Mouse (Mus musculus) MEL (cell line): ENCODE results near the gene Epb41l1. TPM values are rescaled to one million over a fixed set of nuclear protein-coding genes. Genes with fewer than 3 reads are reported as not detected.

ENCODE experiments used
- DNase-seq: peaks from one replicate; pipeline ENCODE4 v3.0.0; 2011; ENCODE audit warnings: low read depth, low spot score
- H3K27ac ChIP-seq: 2 replicates; pipeline ENCODE4 v1.5.1; 2012; ENCODE audit warnings: low read depth, mild to moderate bottlenecking, control low read depth, low read length, moderate library complexity; ENCODE audit not compliant: control insufficient read depth
- H3K27me3 ChIP-seq, 2 experiments: fragments of 150-350 bp in 1 of 2; sonication (generic) in 1 of 2; 2 replicates each; pipeline ENCODE4 v1.6.1; 2012; ENCODE audit warnings: low read length in 2 of 2, mild to moderate bottlenecking in 2 of 2, improper control_type of control experiment in 1 of 2, moderate library complexity in 1 of 2; ENCODE audit not compliant: insufficient read depth in 2 of 2, control insufficient read depth in 1 of 2
- H3K36me3 ChIP-seq, 2 experiments: 2 replicates each; pipeline ENCODE4 v1.6.1; 2012 to 2014; ENCODE audit warnings: low read length in 2 of 2, improper control_type of control experiment in 1 of 2, inconsistent platforms in 1 of 2, mild to moderate bottlenecking in 1 of 2; ENCODE audit not compliant: insufficient read depth in 2 of 2, control insufficient read depth in 1 of 2
- H3K4me1 ChIP-seq, 2 experiments: fragments of 150-350 bp in 1 of 2; sonication (generic) in 1 of 2; 2 replicates each; pipeline ENCODE4 v1.6.1; 2012; ENCODE audit warnings: low read length in 2 of 2, improper control_type of control experiment in 1 of 2, mild to moderate bottlenecking in 1 of 2; ENCODE audit not compliant: insufficient read depth in 2 of 2, control insufficient read depth in 1 of 2
- H3K4me3 ChIP-seq, 2 experiments: fragments of 150-350 bp in 1 of 2; sonication (generic) in 1 of 2; 2 replicates each; pipeline ENCODE4 v1.5.1; 2012; ENCODE audit warnings: low read depth in 2 of 2, low read length in 2 of 2, mild to moderate bottlenecking in 2 of 2, moderate library complexity in 2 of 2, control low read depth in 1 of 2, improper control_type of control experiment in 1 of 2; ENCODE audit not compliant: control insufficient read depth in 1 of 2, insufficient read depth in 1 of 2
- H3K79me2 ChIP-seq: 2 replicates; pipeline ENCODE4 v1.6.1; 2012; ENCODE audit warnings: mild to moderate bottlenecking, low read length, moderate library complexity; ENCODE audit not compliant: control insufficient read depth, poor library complexity, insufficient read depth
- H3K9ac ChIP-seq: 2 replicates; pipeline ENCODE4 v1.6.1; 2012; ENCODE audit warnings: low read depth, mild to moderate bottlenecking, control low read depth, low read length, moderate library complexity; ENCODE audit not compliant: control insufficient read depth, poor library complexity, severe bottlenecking
- H3K9me3 ChIP-seq: fragments of 150-350 bp; sonication (generic); replicated peaks from 2 replicates; pipeline ENCODE4 v1.6.1; 2012; ENCODE audit warnings: mild to moderate bottlenecking, low read length, improper control_type of control experiment, moderate library complexity; ENCODE audit not compliant: insufficient read depth
- CHD1 ChIP-seq: IDR thresholded peaks from 2 replicates; pipeline ENCODE4 v1.6.1; 2012; ENCODE audit warnings: low read depth, mild to moderate bottlenecking, inconsistent platforms, low read length, improper control_type of control experiment
- CHD2 ChIP-seq: IDR thresholded peaks from 2 replicates; pipeline ENCODE4 v1.6.1; 2011; ENCODE audit warnings: low read length, improper control_type of control experiment
- CTCF ChIP-seq, 3 experiments: IDR thresholded peaks in 2 of 3; conservative IDR thresholded peaks in 1 of 3; 2 replicates each; pipeline ENCODE4 v1.5.1; 2011 to 2012; ENCODE audit warnings: low read length in 3 of 3, low read depth in 2 of 3, mild to moderate bottlenecking in 2 of 3, improper control_type of control experiment in 1 of 3, inconsistent platforms in 1 of 3, mixed read lengths in 1 of 3, moderate library complexity in 1 of 3; ENCODE audit not compliant: control insufficient read depth in 1 of 3, insufficient read depth in 1 of 3, poor library complexity in 1 of 3, severe bottlenecking in 1 of 3
- E2F4 ChIP-seq: IDR thresholded peaks from 2 replicates; pipeline ENCODE4 v1.6.1; 2011; ENCODE audit warnings: low read depth, low read length, improper control_type of control experiment, borderline replicate concordance
- ELF1 ChIP-seq: IDR thresholded peaks from 2 replicates; pipeline ENCODE4 v1.6.1; 2014; ENCODE audit warnings: low read depth, mild to moderate bottlenecking, inconsistent platforms, low read length, improper control_type of control experiment, moderate library complexity
- EP300 ChIP-seq, 2 experiments: IDR thresholded peaks; 2 replicates each; pipeline ENCODE4 v1.6.1; 2011; ENCODE audit warnings: improper control_type of control experiment in 2 of 2, low read length in 2 of 2, low read depth in 1 of 2, mild to moderate bottlenecking in 1 of 2
- ETS1 ChIP-seq: IDR thresholded peaks from 2 replicates; pipeline ENCODE4 v1.6.1; 2012; ENCODE audit warnings: low read depth, mild to moderate bottlenecking, inconsistent platforms, low read length, improper control_type of control experiment, moderate library complexity
- GABPA ChIP-seq: IDR thresholded peaks from 2 replicates; pipeline ENCODE4 v1.6.1; 2012; ENCODE audit warnings: low read depth, mild to moderate bottlenecking, inconsistent platforms, low read length, improper control_type of control experiment, moderate library complexity
- HCFC1 ChIP-seq: IDR thresholded peaks from 2 replicates; pipeline ENCODE4 v1.6.1; 2012; ENCODE audit warnings: low read depth, mild to moderate bottlenecking, inconsistent platforms, low read length, improper control_type of control experiment, moderate library complexity
- MAX ChIP-seq: IDR thresholded peaks from 2 replicates; pipeline ENCODE4 v1.6.1; 2011; ENCODE audit warnings: low read length, improper control_type of control experiment
- MAZ ChIP-seq: IDR thresholded peaks from 2 replicates; pipeline ENCODE4 v1.6.1; 2012; ENCODE audit warnings: low read depth, mild to moderate bottlenecking, inconsistent platforms, low read length, improper control_type of control experiment
- MXI1 ChIP-seq: IDR thresholded peaks from 2 replicates; pipeline ENCODE4 v1.6.1; 2011; ENCODE audit warnings: mild to moderate bottlenecking, low read depth, low read length, improper control_type of control experiment
- MYB ChIP-seq: IDR thresholded peaks from 2 replicates; pipeline ENCODE4 v1.6.1; 2011; ENCODE audit warnings: mild to moderate bottlenecking, low read depth, low read length, improper control_type of control experiment
- POLR2AphosphoS5 ChIP-seq: IDR thresholded peaks from 2 replicates; pipeline ENCODE4 v1.6.1; 2012; ENCODE audit warnings: low read depth, borderline replicate concordance, mild to moderate bottlenecking, inconsistent platforms, low read length, moderate library complexity, mixed read lengths
- RCOR1 ChIP-seq: IDR thresholded peaks from 2 replicates; pipeline ENCODE4 v1.6.1; 2012; ENCODE audit warnings: low read depth, mild to moderate bottlenecking, inconsistent platforms, low read length, improper control_type of control experiment
- SIN3A ChIP-seq: IDR thresholded peaks from 2 replicates; pipeline ENCODE4 v1.6.1; 2012; ENCODE audit warnings: low read length, improper control_type of control experiment, inconsistent platforms
- SMC3 ChIP-seq: IDR thresholded peaks from 2 replicates; pipeline ENCODE4 v1.6.1; 2011; ENCODE audit warnings: low read depth, low read length, improper control_type of control experiment
- TAL1 ChIP-seq: IDR thresholded peaks from 2 replicates; pipeline ENCODE4 v1.6.1; 2012; ENCODE audit warnings: mild to moderate bottlenecking, inconsistent platforms, low read length, moderate library complexity, mixed read lengths
- TBP ChIP-seq: IDR thresholded peaks from 2 replicates; pipeline ENCODE4 v1.8.0; 2011; ENCODE audit warnings: low read depth, low read length, improper control_type of control experiment
- USF2 ChIP-seq, 2 experiments: IDR thresholded peaks; 2 replicates each; pipeline ENCODE4 v1.6.1; 2011 to 2012; ENCODE audit warnings: improper control_type of control experiment in 2 of 2, low read length in 2 of 2, borderline replicate concordance in 1 of 2, inconsistent platforms in 1 of 2, low read depth in 1 of 2, mild to moderate bottlenecking in 1 of 2; ENCODE audit not compliant: insufficient read depth in 1 of 2
- ZKSCAN1 ChIP-seq: IDR thresholded peaks from 2 replicates; pipeline ENCODE4 v1.6.1; 2012; ENCODE audit warnings: low read depth, mild to moderate bottlenecking, inconsistent platforms, low read length, improper control_type of control experiment, moderate library complexity
- ZMIZ1 ChIP-seq: IDR thresholded peaks from 2 replicates; pipeline ENCODE4 v1.6.1; 2012; ENCODE audit warnings: low read depth, mild to moderate bottlenecking, inconsistent platforms, low read length, improper control_type of control experiment, moderate library complexity
- ZNF384 ChIP-seq: IDR thresholded peaks from 2 replicates; pipeline ENCODE4 v1.6.1; 2012; ENCODE audit warnings: low read depth, mild to moderate bottlenecking, inconsistent platforms, low read length, improper control_type of control experiment
- polyA plus RNA-seq, 2 experiments: library from polyadenylated mRNA; stranded (reverse) in 1 of 2; unstranded in 1 of 2; fragments of >175 nt in 1 of 2; fragments of >200 nt in 1 of 2; gene quantifications; 2 replicates each; pipeline versions ENCODE4 v1.2.1 to v1.2.4; 2012; ENCODE audit warnings: low replicate concordance in 2 of 2, low read depth in 1 of 2; ENCODE audit not compliant: insufficient read length in 2 of 2, insufficient read depth in 1 of 2, missing spikeins in 1 of 2
- total RNA-seq: library from RNA; depleted of rRNA; stranded (reverse); fragments of 300-350 nt; gene quantifications from 2 replicates; pipeline ENCODE4 v1.2.3, GENCODE M21; 2012; rRNA removed

Gene Epb41l1
- total RNA-seq (1.5 and 2.9 TPM in 2 replicates), polyA plus RNA-seq (1 to 10 TPM in 1 of 2 experiments, not detected in 1; 7.3 TPM)

DNA sequence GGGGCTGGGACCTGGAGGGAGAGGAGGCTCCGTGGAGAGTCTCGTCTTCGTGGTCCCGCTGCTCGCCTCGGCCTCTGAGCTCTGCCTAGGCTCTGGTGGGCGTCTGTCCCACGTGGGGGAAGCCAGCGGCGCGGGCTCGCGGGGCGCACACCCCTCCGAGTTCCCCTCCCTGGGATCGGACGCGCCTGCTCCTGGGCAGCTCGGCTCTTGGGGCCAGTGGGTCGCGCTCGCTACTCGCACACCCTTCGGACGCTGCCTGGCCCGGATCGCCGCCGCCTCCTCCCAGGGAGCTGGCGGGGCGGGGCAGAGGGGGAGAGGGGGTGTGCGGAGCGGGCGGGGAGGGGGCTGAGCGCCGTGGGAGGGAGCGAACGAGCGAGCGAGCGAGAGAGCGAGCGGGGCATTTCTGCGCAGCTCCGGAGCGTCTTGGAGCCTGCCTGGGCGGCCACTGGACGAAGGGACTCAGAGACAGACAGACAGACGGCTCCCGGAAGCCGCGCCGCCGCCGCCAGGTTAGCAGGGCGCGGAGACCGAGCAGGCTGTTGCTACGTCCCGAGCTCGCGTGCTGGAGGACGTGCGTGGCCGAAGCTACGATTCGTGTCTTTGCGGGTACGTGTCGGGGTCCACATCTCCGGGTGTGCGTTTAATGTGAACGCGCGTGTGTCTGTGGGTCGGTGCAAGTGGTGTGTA, at the start of gene Epb41l1:
Gene Epb41l1 (plus strand): TSS at position 216 of the 687 bp plus-strand sequence.
- H3K9ac ChIP-seq: no peak within 1 kb of the TSS
- peaks cover 0 to 8% of the 10 kb centered on the region in 2 experiments; a peak in 2 of 4 replicates for H3K36me3 ChIP-seq
- no peak within 1 kb of the TSS for H3K27ac ChIP-seq
- H3K4me1 ChIP-seq: peaks cover 2 to 23% of the 10 kb centered on the region in 2 experiments; a peak in 3 of 4 replicates
- H3K79me2 ChIP-seq: no peaks in the 10 kb centered on the region
- DNase-seq: no peak
- TF ChIP-seq HCFC1 (no peak), CHD1 (no peak), ETS1 (no peak), MAZ (no peak), E2F4 (no peak), RCOR1 (no peak), EP300 (IDR thresholded peaks at IDR 0.05; ENCODE audit: low read depth in 1 of 2, low read length in 2 of 2) (no peak), SMC3 (no peak), POLR2AphosphoS5 (no peak), MAX (no peak), ELF1 (no peak), ZMIZ1 (no peak), TBP (no peak), CTCF (IDR thresholded peaks at IDR 0.05 in 2 of 3, conservative IDR thresholded peaks at IDR 0.05 in 1 of 3; ENCODE audit: control insufficient read depth in 1 of 3, insufficient read depth in 1 of 3, low read depth in 2 of 3, low read length in 3 of 3, poor library complexity in 1 of 3, severe bottlenecking in 1 of 3) (no peak), CHD2 (no peak), MXI1 (no peak), ZNF384 (no peak), MYB (no peak), GABPA (no peak), TAL1 (no peak)
- no peaks in the 10 kb centered on the region for H3K9me3 ChIP-seq
- H3K27me3 ChIP-seq: peaks cover 5 to 6% of the 10 kb centered on the region in 2 experiments; a peak in 2 of 4 replicates
- no peak within 1 kb of the TSS for H3K4me3 ChIP-seq

DNA sequence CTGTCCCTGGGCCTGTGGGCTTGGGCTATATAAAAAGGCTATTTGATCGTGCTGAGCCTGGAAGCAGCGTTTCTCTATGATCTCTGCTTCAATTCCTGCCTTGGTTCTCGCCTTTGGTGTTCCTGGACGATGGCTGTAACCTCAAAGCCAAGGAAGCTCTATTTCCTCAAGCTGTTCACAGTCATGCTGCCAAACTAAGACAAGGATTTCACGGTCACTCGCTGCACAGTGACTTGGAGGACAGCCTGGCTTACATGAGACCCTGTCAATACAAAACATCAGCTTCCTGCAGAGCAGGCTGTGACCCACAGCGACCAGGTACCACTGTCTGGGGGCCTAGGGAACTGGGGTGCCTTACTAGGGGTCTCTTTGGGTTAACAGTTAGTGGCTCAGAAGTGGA, 43.8 kb upstream of the Epb41l1 start:
- no peak overlapping the region for H3K4me3 ChIP-seq
- DNase-seq: no peak

More for the DNA sequence above, 43.8 kb upstream of the Epb41l1 start:
- H3K27ac ChIP-seq: no peak overlapping the region
- H3K9me3 ChIP-seq: no peaks in the 10 kb centered on the region
- H3K36me3 ChIP-seq: no peaks in the 10 kb centered on the region
- no peak overlapping the region for H3K9ac ChIP-seq
- TF ChIP-seq USF2 (IDR thresholded peaks at IDR 0.05; ENCODE audit: borderline replicate concordance in 1 of 2, insufficient read depth in 1 of 2, low read depth in 1 of 2, low read length in 2 of 2) (no peak), RCOR1 (no peak), SIN3A (no peak), SMC3 (no peak), MAZ (no peak), E2F4 (no peak), MXI1 (no peak), ZKSCAN1 (no peak)
- no peaks in the 10 kb centered on the region for H3K79me2 ChIP-seq
- no peaks in the 10 kb centered on the region; a peak in 1 of 4 replicates for H3K27me3 ChIP-seq
- H3K4me1 ChIP-seq: no peaks in the 10 kb centered on the region
